Mouse (Mus musculus): ENCODE measurements around the gene Rnf212b. TPM values are rescaled to one million over a fixed set of nuclear protein-coding genes. Genes with fewer than 3 reads are reported as not detected.
A peak's percentile ranks its signal among the peaks of the same experiment; 100 is the strongest.

Rnf212b gene
- total and polyA plus RNA-seq, 2 experiments from 2014 or later, result not detected

DNA sequence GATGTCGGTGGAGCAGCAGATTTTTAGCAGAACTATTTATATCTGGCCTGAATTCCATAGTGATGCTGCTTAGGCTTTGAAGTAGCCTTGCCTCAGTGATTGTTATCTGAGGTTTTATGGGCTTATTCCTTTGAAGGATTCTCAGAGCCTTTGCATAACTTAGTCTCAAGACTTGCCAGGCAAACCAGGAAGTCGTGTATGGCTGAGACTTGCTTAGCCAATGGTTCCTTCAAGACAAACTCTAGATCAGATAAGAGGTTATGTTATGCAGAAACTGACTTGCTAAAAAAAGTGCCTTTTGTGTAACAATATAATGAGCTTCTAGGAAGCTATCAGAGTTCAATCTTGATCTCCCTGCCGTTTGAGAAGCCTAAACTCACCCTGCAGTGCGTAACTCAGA is 11.5 kb upstream of the Rnf212b start:
- DNase-seq (ENCODE audit: low spot score) (no peak), ATAC-seq (ENCODE audit: low FRiP score) (no peak)
- H3K4me3 ChIP-seq (ENCODE audit: low read depth, low read length), result no peak overlapping the region
- 80% methylated on average over 4 of the region's 4 CpGs for WGBS
- no peaks in the 10 kb centered on the region for H3K36me3 ChIP-seq (ENCODE audit: insufficient read depth, low read length)
- no peak overlapping the region for H3K27ac ChIP-seq (ENCODE audit: low read depth, low read length)
- H3K9me3 ChIP-seq (ENCODE audit: low read length), result no peaks in the 10 kb centered on the region
- no peak overlapping the region for H3K9ac ChIP-seq (replicated peaks; ENCODE audit: low read length, poor library complexity, severe bottlenecking)
- no peaks in the 10 kb centered on the region for H3K27me3 ChIP-seq (ENCODE audit: insufficient read depth, low read length)
- H3K4me1 ChIP-seq (ENCODE audit: insufficient read depth, low read length), result no peaks in the 10 kb centered on the region
- no peak for TF ChIP-seq CTCF (IDR thresholded peaks at IDR 0.05)
- no peak overlapping the region for H3K4me2 ChIP-seq (ENCODE audit: low read depth, low read length, poor library complexity, severe bottlenecking)

- DNase-seq (ENCODE audit: low spot score), result no peak
- Histone ChIP-seq H3K36me3 (ENCODE audit: insufficient read depth, low read length) (no peaks in the 10 kb centered on the region), H3K27ac (ENCODE audit: low read depth, low read length) (no peak overlapping the region), H3K9ac (replicated peaks; ENCODE audit: low read length, poor library complexity, severe bottlenecking) (no peak overlapping the region), H3K4me2 (ENCODE audit: low read depth, low read length, poor library complexity, severe bottlenecking) (no peak overlapping the region), H3K27me3 (ENCODE audit: insufficient read depth, low read length) (no peaks in the 10 kb centered on the region), H3K9me3 (ENCODE audit: low read length) (no peaks in the 10 kb centered on the region), H3K4me1 (ENCODE audit: insufficient read depth, low read length) (no peaks in the 10 kb centered on the region), H3K4me3 (ENCODE audit: low read depth, low read length) (no peak overlapping the region)
- TF ChIP-seq CTCF (IDR thresholded peaks at IDR 0.05), result no peak
- no peak for ATAC-seq (ENCODE audit: low FRiP score)
- 85% methylated on average over 4 of the region's 4 CpGs for WGBS
Observed at GRCm38 (mm10) chr14:54806124-54806523, 7.8 kb upstream of the Rnf212b start.

DNA sequence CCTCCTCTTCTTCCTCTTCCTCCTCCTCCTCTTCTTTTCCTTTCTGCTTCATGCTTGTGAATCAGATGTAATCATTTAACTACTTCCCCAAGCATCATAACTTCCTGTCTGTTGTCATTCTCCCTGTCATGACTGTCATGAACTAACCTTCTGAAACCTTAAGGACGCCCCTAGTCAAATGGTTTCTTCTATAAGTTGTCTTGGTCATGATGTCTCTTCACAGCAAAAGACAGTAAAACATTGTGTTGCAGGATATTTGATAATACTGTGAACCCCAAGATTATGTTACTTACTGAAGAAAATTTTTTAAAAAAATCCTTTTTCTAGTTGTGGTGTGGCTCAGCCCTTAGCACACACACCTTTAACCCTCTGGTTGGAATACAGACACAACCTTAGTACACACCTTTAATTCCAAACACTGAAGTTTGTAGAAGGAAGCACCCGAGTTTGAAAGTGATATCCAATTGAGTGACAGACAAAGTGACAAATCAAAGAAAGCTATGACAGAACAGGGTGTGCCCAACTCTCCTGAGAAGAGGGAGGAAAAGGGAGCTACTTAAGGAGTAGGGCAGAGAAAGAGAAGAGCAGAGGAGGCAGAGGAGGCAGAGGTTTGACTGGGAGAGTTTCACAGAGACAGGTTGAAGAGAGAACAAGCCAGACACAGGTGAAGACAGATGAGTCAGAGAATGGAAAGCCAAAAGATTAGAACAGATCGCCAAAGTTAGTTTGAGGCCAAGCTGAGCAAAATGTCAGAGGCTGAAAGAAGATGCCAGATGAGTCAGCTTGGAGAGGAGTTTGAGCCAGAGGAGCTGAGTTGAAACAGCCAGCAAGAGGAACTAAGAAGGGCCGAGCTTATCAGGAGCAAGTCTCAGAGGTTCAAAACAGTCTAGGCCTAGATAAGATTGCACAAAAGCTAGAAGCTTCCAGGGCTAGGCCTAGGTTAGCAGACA is 4.9 kb upstream of the Rnf212b start:
- H3K9ac ChIP-seq (replicated peaks; ENCODE audit: low read length, poor library complexity, severe bottlenecking), result no peak overlapping the region
- H3K36me3 ChIP-seq (ENCODE audit: insufficient read depth, low read length), result no peaks in the 10 kb centered on the region
- H3K9me3 ChIP-seq (ENCODE audit: low read length), result no peaks in the 10 kb centered on the region
- no peaks in the 10 kb centered on the region for H3K4me1 ChIP-seq (ENCODE audit: insufficient read depth, low read length)
- no peak overlapping the region for H3K27ac ChIP-seq (ENCODE audit: low read depth, low read length)
- H3K4me3 ChIP-seq (ENCODE audit: low read depth, low read length), result no peak overlapping the region
- 77% methylated on average over 4 of the region's 4 CpGs for WGBS
- no peak for TF ChIP-seq CTCF (IDR thresholded peaks at IDR 0.05)
- ATAC-seq (ENCODE audit: low FRiP score) (no peak), DNase-seq (ENCODE audit: low spot score) (no peak)
- H3K27me3 ChIP-seq (ENCODE audit: insufficient read depth, low read length), result no peaks in the 10 kb centered on the region
- H3K4me2 ChIP-seq (ENCODE audit: low read depth, low read length, poor library complexity, severe bottlenecking), result no peak overlapping the region

DNA sequence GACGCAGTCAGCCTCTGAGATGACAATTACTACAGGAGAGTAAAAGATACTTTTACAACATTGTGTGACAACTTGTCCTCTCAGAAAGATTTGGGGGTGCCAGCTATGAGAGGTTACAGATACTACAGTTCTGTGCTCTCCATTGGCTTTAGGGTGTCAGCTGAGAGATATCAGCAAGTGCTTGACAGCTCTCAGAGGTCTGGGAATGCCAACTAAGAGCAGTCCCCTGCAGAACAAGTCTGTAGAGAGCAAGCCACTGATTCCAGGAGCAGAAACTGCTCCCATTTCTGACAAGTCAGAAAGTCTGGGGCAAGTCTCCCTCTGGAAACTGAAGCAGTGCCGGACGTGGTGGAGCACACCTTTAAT is 4.3 kb upstream of the Rnf212b start:
- TF ChIP-seq CTCF (IDR thresholded peaks at IDR 0.05), result no peak
- Histone ChIP-seq H3K4me2 (ENCODE audit: low read depth, low read length, poor library complexity, severe bottlenecking) (no peak overlapping the region), H3K27me3 (ENCODE audit: insufficient read depth, low read length) (no peaks in the 10 kb centered on the region), H3K9ac (replicated peaks; ENCODE audit: low read length, poor library complexity, severe bottlenecking) (no peak overlapping the region), H3K27ac (ENCODE audit: low read depth, low read length) (no peak overlapping the region), H3K4me3 (ENCODE audit: low read depth, low read length) (no peak overlapping the region), H3K4me1 (ENCODE audit: insufficient read depth, low read length) (no peaks in the 10 kb centered on the region), H3K36me3 (ENCODE audit: insufficient read depth, low read length) (no peaks in the 10 kb centered on the region), H3K9me3 (ENCODE audit: low read length) (no peaks in the 10 kb centered on the region)
- 93% methylated on average over 3 of the region's 3 CpGs for WGBS
- no peak for DNase-seq (ENCODE audit: low spot score)
- ATAC-seq (ENCODE audit: low FRiP score), result no peak

DNA sequence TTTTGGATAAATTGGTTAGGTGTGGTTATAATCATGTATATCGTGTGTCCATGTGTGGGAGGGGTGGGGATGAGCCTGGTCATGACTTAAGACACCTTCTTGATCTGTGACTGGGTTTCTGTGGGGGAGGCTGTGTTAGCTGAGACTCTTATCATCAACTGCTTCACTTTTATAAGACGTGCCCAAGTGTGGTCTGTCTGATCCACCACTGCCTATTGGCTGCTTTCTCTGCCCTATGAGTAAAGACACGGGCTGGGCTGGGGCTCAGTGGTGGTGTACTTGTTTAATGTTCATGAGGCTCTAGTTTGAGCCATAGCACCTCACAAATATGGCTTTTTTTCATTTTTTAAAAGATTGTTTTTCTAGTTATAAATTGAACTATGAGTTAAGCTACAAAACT is 1.8 kb downstream of the Rnf212b start:
- TF ChIP-seq CTCF (IDR thresholded peaks at IDR 0.05), result no peak
- 73% methylated on average over 3 of the region's 3 CpGs for WGBS
- no peak overlapping the region for H3K4me2 ChIP-seq (ENCODE audit: low read depth, low read length, poor library complexity, severe bottlenecking)
- DNase-seq (ENCODE audit: low spot score), result no peak
- no peak overlapping the region for H3K27ac ChIP-seq (ENCODE audit: low read depth, low read length)
- H3K4me1 ChIP-seq (ENCODE audit: insufficient read depth, low read length), result no peaks in the 10 kb centered on the region
- H3K4me3 ChIP-seq (ENCODE audit: low read depth, low read length), result no peak overlapping the region
- no peak overlapping the region for H3K9ac ChIP-seq (replicated peaks; ENCODE audit: low read length, poor library complexity, severe bottlenecking)
- no peaks in the 10 kb centered on the region for H3K27me3 ChIP-seq (ENCODE audit: insufficient read depth, low read length)
- no peak for ATAC-seq (ENCODE audit: low FRiP score)
- H3K36me3 ChIP-seq (ENCODE audit: insufficient read depth, low read length), result no peaks in the 10 kb centered on the region
- H3K9me3 ChIP-seq (ENCODE audit: low read length), result no peaks in the 10 kb centered on the region

GRCm38 (mm10) chr14:54817791-54818190 is 3.9 kb downstream of the Rnf212b start:
- Histone ChIP-seq H3K27ac (ENCODE audit: low read depth, low read length) (no peak overlapping the region), H3K9me3 (ENCODE audit: low read length) (no peaks in the 10 kb centered on the region), H3K9ac (replicated peaks; ENCODE audit: low read length, poor library complexity, severe bottlenecking) (no peak overlapping the region), H3K4me3 (ENCODE audit: low read depth, low read length) (no peak overlapping the region), H3K36me3 (ENCODE audit: insufficient read depth, low read length) (no peaks in the 10 kb centered on the region), H3K4me2 (ENCODE audit: low read depth, low read length, poor library complexity, severe bottlenecking) (no peak overlapping the region), H3K27me3 (ENCODE audit: insufficient read depth, low read length) (no peaks in the 10 kb centered on the region), H3K4me1 (ENCODE audit: insufficient read depth, low read length) (no peaks in the 10 kb centered on the region)
- ATAC-seq (ENCODE audit: low FRiP score), result no peak
- 54% methylated on average over 2 of the region's 2 CpGs for WGBS
- peak; percentile 75 for TF ChIP-seq CTCF (IDR thresholded peaks at IDR 0.05)
- DNase-seq (ENCODE audit: low spot score), result peak; percentile 45

Measured in midbrain, postnatal 0 days (tissue).